Mouse (Mus musculus) adipocyte (in vitro differentiated cells): Measurements from ENCODE around the gene Aqp9.

Experiments
- DNase-seq: peaks from one replicate; pipeline ENCODE4 v3.0.0-alpha.2; 2016; ENCODE audit warnings: low spot score

The Aqp9 gene

DNA sequence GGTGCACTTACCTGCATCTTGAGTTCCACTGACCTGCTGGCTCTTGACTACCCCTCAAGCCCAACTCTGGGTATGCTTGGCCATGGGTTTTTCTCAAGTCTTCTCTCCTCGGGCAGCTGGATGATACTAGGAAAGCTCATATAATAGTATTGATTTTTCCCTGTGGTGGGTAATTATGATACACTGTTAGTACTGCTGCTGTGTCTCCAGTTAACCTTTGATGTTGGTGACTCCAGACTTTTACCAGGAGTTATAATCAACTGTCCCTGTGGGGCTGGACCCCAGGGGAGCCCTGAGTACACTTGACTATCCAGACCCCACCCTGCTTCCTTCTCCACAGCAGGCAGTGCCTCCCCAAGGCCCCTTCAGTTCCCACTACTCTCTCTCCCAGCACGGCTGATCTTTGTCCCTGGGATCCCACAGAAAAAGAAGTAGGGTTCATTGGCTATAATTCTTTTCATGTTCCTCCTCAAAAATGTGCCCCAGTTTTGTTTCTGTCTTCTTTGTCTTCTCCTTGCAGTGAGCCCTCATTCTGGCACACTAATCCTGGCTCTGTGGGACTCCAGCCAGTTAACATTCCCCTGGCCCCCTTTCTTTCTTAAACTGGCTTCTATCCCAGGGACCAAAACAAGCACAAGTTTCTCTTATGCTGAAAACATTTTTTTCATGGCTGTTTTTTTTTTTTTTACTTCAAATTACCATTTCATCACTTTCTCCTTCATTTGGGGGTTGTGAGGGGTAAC lies 838 bp downstream of the Aqp9 start:
- DNase-seq = no peak

DNA sequence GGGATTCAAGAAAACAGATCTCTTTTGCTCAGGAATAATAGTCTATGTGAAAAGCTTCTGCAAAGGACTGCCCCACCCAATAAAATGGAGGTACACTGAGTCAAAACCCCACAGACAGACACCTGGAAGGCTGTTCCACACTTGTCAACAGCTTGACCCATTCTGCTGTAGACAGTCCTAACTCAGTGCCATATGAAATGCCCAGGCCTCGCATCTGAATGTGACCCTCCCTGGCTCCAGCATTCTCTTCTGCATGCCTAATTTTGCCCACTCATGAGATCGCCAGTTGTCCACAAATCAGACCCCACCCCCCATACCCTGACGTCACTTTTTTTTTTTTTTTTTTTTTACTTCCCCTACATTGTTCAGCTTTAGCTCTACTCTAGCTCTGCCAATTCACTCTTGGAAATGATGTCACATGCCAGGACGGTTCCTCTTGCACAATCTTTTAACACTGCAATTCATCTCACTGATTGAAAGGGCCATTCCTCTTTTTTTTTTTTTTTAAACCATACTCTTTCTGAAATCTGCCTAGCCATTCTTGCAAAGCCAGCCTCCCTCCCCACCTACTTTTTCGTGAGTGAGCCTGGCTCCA lies 1.5 kb downstream of the Aqp9 start:
- peak; percentile 81 for DNase-seq

DNA sequence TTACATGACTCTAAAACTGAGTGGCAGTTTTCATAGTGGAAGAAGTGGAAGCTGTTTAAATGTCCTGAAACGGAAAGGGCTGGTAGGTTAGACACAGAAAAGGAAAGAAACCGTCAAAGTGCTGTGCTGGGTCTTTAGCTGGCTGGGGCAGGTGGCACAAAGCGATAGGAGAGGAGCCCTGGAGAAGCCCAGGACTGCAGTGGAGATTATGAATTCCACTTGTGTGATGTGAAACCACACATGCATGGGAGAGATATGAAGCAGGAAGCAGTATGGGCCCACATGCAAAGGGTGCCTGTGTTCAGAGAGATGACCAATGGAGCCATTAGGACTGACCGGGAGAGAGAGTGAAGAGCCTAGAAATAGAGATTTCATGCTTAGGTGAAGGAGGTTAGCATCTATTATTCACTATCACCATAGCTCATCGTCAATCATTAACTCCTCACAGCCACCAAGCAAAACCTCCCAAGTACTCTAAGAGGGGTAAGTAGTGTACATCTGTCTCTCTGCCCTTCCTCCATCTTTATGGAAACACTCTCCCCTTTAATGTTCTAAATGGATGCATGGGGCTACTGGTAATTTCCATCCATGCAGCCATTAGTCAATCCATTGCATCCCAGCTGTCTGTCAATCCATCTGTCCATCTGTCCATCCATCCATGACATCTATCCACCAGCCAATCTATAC lies 2.3 kb downstream of the Aqp9 start:
- DNase-seq = no peak

DNA sequence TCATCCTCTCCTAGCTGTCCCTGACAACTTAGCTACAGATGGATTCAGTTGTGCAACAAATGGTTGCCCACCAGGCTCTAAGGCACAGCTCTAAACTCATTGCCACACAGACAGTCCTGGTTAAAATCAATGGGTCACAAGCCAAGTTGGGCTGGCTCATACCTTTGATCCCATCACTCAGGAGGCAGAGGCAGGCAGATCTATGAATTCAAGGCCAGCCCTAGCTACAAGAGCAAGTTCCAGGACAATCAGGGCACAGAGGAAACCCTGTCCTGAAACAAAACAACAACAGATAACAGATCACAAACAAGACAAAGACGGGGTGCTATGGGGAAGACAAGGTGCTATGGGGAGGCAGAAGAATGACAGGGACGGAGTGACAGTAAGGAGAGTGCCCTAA lies 3.0 kb downstream of the Aqp9 start:
- DNase-seq = no peak

DNA sequence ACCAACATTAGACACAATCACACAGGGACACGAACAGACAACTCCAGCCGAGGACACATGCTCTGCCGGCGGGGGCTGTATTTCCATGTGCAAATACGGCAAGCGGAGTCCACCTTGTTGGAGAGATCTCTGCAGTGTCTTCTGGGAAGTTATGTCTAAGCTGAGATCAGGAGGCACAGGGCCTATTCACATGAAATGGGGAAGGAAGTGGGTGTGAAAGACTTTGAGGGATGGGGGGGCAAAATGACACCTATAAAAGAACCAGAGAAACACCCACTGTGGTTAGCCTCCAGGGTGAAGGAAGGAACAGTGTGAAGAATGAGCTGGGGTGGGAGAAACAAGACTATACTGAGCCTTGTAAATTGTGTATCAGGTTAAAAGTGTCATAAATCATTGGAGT lies 3.4 kb downstream of the Aqp9 start:
- DNase-seq = no peak

DNA sequence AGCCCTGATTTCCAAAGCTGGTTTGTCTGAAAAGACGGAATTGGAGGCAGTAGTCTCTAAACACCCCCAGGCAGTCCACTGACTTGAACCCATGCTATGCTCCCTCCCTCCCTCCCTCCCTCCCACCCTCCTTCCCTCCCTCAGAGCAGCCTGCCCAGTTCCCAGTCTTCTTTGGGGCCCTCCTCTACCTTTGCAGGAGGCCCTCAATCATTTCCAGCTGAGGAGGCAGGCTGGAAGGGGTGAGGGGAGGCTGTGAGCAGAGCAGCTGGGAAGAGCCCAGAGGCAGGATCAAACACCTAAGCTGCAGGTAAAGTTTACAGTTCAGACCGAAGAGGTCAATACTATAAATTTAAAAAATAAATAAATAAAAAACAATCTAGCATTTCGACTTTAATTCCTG lies 4.1 kb downstream of the Aqp9 start:
- no peak for DNase-seq

DNA sequence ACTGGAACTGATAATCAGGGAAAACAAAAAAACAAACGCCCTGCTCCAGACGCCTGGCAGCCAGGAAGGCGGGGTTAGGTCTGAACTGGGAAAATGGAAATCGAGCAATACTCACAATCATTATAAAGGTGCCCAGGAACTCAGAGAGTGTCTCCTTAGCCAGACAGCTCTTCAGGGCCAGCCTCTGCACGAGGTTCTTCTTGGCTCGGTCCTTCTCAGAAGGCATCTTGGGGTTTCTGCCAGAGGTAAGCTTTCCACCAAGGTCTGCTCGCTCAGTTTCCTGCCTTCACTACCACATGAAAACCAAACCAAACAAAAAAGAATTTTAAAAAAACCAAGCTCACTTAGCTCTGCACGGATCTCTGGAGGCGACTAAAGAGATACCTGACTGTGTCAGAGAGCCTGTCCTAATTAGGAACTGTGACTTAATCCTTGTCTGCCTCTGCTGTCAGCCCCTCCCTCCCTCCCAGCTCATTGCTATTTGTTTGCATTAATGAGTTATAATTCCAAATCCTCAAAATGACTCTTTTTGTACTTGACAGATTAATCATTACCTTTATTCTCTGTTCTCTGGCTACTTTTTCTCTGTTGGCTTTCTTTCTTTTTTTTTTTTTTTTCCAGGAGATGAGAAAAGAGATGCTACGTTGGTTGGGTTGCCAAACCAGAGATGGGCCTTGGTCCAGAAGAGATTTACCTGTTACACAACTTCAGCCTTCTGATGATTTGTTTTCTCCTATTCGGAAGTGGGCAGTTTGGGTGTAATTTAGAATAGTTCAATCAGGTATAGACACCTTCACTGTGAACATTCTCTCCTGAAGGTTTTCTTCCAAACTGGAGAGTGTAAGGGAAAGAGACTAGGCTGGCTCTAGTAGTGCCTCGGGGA lies 5.4 kb downstream of the Aqp9 start:
- no peak for DNase-seq

DNA sequence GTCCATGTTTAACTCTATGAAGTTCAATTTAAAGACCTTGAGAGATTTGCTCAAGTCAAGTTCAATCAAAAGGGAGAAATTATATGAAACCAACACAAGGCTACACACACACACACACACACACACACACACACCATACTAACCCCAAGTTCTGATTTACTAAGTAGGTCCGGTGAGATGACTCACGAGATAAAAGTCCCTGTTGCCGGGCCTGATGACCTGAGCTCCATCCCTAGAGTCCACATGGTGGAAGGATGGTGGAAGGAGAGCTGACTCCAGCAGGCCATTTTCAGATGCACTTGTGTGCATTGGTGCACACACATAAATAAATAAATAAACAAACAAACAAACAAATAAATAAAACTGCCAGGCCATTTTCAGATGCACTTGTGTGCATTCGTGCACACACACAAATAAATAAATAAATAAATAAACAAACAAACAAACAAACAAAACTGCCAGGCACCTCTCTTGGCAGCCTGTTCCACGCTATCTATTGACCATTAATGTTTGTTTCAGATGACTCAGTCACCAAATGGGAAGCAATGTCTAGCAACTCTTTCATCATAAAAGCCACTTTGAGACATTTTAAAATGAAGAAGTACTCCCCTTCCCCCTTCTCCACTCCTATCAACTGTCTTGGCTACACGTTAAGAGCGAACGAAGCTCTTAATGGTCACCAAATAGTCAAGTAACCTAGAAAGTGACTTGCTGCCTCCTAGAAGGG lies 6.2 kb downstream of the Aqp9 start:
- no peak for DNase-seq

DNA sequence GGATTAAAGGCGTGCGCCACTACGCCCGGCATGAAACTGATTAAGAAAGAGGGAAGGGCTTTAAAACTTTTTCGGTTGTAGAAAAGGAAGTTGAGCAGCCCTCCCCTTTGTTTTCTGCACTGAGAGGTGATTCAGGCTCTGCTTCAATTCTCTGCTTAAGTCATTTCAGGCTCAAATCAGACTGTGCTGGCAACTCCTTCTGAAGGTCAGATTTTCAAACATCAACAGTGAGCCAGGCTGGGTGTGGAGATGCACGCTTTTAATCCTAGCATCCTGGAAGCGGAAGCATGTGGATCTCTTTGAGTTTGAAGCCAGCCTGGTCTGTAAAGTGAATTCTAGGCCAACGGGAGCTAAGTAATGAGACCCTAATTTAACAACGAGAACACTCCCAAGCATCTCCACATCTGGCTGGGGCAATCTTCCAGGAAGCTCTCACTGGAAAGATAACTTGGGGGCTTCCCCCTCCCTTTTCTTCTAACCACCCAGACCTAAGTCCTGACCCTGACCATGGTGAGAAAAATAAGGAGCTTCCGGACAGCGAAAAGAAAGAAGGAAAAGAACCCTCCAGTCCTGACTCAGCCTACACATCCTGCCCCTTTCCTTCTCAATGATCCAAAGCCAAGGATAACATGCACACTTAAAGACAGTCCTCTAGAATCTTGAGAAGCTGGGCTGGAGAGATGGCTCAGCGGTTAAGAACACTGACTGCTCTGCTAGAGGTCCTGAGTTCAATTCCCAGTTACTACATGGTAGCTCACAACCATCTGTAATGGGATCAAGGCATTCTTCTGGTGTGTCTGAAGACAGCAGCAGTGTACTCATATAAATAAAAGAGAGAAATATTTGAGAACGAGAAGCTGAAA lies 7.4 kb downstream of the Aqp9 start:
- no peak for DNase-seq

DNA sequence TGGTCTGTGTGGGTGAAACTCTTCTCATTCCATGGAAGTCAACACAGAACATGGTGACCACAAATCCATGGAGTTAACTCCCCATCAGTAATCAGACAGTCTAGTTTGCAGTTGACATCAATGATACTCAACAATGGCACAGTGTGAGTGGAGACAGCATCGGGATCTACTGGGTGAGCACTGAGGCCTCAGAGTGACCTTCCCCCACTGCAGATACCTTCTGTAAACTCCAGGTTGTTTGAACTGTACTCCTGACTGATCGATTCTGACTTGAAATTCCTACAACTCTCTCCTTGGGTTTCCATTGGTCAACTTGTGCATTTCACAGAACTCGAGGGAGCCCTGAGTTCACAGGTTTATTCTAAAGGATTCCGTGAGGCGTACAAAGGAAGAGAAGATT lies 8.8 kb downstream of the Aqp9 start:
- no peak for DNase-seq

DNA sequence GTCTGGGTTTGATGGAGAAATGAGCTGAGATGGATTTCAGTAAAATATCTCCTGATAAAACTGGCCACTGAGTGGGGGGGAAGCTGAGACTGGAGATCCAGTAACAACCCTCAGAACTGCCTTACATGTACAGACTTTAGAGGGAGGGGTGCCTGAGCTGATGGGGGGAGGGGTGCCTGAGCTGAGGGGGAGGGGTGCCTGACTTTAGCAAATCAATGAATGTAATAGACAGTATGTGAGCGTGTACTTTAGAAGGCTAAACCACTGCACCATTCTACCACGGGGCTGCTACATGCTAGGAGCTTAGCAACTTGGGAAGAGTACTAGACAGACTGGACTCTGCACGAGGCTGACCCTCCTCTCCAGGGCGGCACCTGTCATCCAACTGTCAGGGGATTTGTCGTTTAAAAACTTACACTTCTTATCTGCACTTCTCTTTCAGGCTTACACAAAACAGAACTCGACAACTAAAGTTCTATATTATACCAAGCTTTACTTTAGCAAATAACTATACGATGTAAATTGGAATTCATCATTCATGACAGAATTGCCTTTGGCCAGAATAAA lies 9.3 kb downstream of the Aqp9 start:
- DNase-seq = no peak

DNA sequence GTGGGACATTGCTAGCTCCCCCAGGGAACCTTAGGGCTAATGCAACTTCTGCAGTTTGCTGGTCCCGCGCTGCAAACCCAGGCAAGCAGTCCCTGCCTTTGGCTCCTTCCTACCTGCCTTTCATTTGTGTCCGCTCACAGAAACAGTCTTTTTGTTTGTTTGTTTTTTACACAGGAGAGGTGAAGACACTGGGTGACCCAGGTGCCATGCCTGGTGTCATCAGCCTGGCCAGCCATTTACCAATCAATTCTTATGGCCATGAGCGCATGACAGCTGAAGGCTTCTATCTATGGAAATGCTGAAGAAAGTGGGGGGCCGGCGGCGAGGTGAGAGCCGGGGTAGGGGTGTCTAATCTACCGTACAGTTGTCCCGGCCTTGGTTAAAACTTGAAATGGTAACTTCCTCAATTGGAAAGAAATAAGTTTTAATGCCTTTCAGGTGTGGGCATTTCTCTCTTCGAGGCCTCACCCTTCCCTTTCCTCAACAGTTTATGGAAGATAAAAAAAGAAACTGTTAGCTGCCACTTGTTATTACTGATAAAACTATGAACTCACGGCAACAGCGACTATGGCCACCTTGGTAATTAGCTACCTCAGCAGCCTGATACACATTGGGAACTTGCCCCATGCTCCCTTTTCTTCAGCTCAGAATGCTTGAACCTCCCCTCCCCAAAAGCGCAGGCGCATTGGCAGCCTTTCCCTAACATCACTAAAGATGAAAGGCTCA lies 10.4 kb downstream of the Aqp9 start:
- DNase-seq = no peak

DNA sequence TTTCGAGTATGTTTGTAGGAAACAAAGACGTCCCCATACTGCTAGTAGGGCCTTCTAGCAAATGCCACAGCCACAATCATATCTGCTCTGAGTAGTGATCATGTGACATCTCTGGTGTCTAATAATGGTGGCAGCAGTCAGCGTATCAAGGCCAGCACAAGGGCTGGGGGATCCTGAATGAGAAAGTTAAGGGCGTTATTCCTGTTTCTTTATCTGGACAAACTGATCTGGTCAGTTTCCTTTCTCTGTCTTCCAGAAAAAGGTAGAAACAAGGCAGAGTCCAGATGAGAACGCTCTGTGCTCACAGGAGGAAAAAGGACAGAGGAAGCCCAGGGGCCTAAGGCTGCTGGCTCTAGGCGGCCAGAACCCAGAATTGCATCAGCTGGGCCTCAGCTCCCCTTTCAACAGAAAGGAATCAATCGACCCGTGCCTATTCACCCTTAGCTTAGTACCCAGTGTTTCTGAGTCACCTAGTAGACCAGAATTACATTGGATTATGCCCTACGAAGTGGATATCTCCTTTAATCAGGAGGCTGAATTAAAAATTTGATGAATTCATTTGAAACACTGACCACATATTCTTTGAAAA lies 11.9 kb downstream of the Aqp9 start:
- DNase-seq = no peak

DNA sequence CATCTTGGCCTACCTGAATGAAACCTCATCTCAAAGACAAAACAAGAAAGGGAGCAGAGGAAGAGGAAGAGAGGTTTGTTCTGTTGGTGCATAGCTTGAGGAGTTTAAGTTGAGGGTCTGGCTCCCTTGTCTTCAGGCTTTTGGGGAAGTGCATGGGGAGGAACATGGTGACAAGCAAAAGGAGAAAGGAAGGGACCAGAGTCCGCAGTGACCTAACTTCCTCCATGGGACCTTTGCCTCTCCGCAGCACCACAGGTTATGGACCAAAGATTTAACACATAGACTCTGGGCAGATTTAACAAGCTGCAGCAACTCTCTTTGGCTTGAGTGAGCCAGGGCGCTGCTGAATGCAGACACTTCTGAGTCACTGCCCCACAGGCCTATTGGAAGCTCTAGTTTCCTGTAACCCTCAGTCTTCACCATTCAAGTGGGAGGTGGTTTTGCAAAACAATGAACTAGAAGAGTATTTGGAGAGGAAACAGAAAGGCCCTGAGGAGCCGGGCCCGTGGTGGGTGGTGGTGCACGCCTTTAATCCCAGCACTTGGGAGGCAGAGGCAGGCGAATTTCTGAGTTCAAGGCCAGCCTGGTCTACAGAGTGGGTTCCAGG lies 13.0 kb downstream of the Aqp9 start:
- DNase-seq = no peak

DNA sequence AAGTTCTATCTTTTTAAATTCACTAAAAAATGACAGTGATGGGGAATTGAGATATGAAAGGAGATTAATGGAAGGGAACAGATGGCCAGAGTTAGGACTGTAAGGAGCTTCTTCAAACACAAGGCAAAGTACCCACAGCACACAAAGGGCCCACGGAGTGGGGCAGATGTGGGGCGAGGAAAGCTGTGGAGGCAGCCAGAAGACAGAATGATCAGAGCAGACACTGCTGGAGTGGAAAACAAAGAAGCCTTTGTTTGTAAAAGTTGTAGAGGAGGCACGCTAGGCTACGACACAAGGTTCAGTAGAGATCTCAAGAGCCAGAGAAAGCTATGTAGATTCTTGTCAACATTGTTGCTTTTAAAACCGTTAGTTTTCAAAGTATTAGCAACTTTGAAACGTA lies 17.1 kb downstream of the Aqp9 start:
- no peak for DNase-seq

DNA sequence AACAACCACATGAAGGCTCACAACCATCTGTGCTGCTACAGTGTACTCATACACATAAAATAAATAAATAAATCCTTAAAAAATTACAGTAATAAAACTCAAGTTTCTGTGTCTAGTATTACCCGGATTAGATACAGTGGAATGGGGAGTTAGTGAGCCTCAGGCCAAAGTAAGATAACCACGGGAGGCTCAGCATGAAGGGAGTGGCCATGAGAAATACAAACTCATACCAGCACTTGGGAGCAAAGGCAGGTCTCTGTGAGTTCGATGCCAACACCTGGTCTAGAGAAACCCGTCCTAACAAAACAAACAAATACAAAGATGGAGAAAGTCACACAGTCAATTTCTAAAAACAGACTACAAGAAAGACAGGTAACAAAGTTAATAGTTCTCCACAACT lies 18.3 kb downstream of the Aqp9 start:
- DNase-seq = no peak

DNA sequence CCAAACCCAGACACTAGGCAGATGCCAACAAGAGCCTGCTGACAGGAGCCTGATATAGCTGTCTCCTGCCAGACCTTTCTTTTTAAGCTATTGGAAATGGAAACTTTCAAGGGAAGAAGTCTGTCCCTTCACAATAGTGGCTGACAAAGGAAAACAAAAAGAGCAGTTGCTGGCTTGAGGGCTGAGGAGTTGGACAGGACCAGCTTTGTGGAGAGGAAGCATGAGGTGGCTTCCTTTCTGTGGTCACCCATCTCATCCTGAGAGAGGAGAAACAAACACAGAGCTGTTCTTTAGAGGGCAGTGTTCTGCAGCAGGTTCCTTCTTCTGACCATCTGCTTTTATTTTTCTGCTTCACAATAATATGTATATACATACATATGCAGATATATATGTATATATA lies 19.6 kb downstream of the Aqp9 start:
- no peak for DNase-seq

DNA sequence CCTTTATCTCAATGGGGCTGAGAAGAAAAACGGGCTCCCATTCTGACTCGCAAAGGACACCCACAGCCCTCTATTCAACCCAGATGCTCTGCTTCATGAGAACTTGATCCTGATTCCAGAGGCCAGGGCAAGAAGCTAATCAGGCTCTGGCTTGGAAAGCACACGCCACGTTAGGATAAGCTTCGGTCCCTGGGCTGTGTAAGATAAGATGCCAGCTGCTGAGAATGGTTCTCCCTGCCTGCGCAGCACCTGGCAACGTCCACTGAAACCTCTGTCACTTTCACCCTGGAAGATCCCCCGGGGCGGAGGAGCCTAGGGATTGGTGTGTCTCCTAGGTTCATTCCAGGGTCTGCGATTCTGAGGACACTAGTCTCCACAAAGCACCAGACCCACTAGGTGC lies 22.3 kb downstream of the Aqp9 start:
- no peak for DNase-seq

DNA sequence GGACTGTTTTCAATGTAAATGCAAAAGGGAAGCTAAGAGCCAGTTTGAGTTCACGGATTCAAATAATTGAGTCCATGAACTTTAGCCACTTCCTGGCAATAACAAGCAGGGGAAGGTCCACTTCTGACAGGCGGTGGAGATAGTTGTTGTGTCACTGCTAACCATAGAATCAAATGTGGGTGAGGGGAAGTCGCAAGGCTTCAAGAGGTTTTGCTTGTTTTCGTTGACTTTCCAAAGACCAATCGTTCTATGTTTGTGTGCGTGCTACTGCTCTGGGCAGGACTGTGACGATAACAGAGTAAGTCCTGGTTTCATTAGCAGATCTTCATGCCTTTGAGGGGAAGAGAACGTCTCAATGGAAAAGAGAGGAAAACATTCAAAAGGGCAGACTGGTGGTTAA lies 28.3 kb downstream of the Aqp9 start:
- no peak for DNase-seq
